Mouse (Mus musculus) heart, embryonic 16.5 days (tissue): ENCODE results near the gene Tspear. TPM values are rescaled to one million over a fixed set of nuclear protein-coding genes. Genes with fewer than 3 reads are reported as not detected.

Experiments used
- ATAC-seq: fragments of 200-750 bp; cut with Nextera tagmentation; replicated peaks from 2 replicates; pipeline ENCODE4 v1.8.0; 2017; ENCODE audit warnings: moderate number of reproducible peaks; ENCODE audit not compliant: insufficient read depth, low FRiP score; ENCODE audit errors: extremely low read depth
- H3K27ac ChIP-seq: fragments of 300-500 bp; sonication (generic); 2 replicates; pipeline ENCODE4 v1.5.1; 2014; ENCODE audit warnings: mild to moderate bottlenecking, low read length, control low read depth, moderate library complexity
- H3K27me3 ChIP-seq: fragments of 300-500 bp; sonication (generic); 2 replicates; pipeline ENCODE4 v1.6.1; 2014; ENCODE audit warnings: low read length, mixed read lengths; ENCODE audit not compliant: control insufficient read depth, insufficient read depth
- H3K36me3 ChIP-seq: fragments of 300-500 bp; sonication (generic); 2 replicates; pipeline ENCODE4 v1.6.1; 2014; ENCODE audit not compliant: control insufficient read depth, insufficient read depth
- H3K4me1 ChIP-seq: fragments of 300-500 bp; sonication (generic); 2 replicates; pipeline ENCODE4 v1.6.1; 2014; ENCODE audit warnings: low read length, mixed read lengths; ENCODE audit not compliant: control insufficient read depth, insufficient read depth
- H3K4me2 ChIP-seq: fragments of 300-500 bp; sonication (generic); 2 replicates; pipeline ENCODE4 v1.6.1; 2014; ENCODE audit warnings: low read depth, mild to moderate bottlenecking, control low read depth, low read length
- H3K4me3 ChIP-seq: fragments of 300-500 bp; sonication (generic); 2 replicates; pipeline ENCODE4 v1.5.1; 2014; ENCODE audit warnings: mild to moderate bottlenecking, control low read depth, low read length
- H3K9ac ChIP-seq: fragments of 300-500 bp; sonication (generic); 2 replicates; pipeline ENCODE4 v1.6.1; 2014; ENCODE audit warnings: low read length, control low read depth
- H3K9me3 ChIP-seq: fragments of 300-500 bp; sonication (generic); replicated peaks from 2 replicates; pipeline ENCODE4 v1.6.1; 2016; ENCODE audit warnings: low read length; ENCODE audit not compliant: control insufficient read depth
- WGBS: fragments of 180-500 bp; shearing (Covaris S2); extraction: QIAGEN DNeasy Blood & Tissue Kit; methylation state at CpG from one replicate; pipeline ENCODE4 v1.1.7; 2014; 5-methylcytosine and 5-hydroxymethylcytosine counted together
- polyA plus RNA-seq: library from polyadenylated mRNA; unstranded; fragments of >200 nt; fragmentation: Nextera tagmentation; extraction: Ambion mirVana; gene quantifications from 2 replicates; pipeline ENCODE4 v1.2.1, GENCODE M21; 2015

Gene Tspear
- polyA plus RNA-seq, 1 experiment from 2014 or later: 0.28 TPM

DNA sequence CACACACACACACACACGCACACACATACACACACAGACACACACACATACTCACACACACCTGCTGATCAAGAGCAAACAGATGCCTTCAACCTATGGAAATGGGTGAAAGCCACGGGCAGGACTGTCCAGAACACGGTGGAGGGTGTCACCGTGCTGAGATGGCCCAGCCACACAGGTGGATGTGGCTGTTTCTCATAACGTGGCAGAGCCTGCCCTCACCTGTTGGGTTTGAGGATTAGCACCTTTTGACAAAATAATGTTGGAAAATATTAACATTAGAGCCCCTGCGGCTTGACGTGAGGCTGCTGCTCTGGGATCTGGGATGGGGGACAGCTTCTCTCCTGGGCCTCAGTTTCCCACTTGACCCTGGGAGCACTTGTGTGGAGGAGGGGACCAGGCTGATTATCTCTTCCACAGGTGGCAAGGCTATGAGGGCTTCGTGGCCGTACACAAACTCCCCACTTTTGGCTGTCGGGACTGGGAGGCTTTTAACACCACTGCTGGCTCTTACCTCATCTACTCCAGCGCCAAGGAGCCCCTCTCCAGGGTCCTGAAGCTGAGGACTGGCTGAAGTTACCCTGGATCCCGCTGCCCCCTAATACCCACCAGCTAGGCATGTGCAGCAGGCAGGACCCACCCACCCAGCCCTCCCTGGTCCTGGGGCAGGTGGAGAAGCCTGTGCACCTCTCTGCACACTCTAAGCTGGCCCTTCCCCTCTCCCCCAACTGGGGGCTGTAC lies 199.8 kb downstream of the Tspear start:
- Histone ChIP-seq H3K27ac (no peak overlapping the region), H3K27me3 (0 out of 2 replicates have a peak, but pooled peaks cover 2% of the 10 kb centered on the region), H3K9me3 (peaks cover 5% of the 10 kb centered on the region; the same call in 1 of the 2 replicates), H3K4me2 (no peak overlapping the region), H3K4me1 (no peaks in the 10 kb centered on the region), H3K9ac (no peak overlapping the region), H3K36me3 (no peaks in the 10 kb centered on the region), H3K4me3 (no peak overlapping the region)
- ATAC-seq: no peak
- WGBS: 49% methylated on average over 12 of the region's 12 CpGs

DNA sequence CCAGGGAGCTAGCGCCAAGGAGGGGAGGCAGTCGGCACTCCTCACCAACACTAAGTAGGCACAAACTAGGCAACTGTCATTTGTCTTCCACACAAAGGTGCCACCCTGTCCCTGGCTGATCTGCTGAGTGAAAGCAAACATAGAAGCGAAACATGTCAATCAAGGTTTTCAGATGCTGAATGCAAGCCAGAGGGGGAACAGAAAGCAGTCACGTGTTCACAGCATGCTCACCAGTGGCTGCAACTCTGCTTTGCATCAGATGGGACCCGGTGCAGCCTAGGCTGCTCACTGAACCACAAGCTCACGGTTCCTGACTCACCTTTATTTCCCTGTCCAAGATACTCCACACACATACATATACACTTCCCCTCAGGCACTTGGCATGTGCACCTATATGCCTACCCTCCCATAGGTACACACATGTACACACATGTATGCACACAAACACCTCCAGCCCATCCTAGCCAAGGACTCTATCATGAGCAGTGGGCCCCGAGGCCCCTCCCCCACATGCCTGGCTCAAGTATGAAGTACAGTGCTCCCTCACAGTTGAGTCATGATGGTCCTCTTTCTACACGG lies 204.7 kb downstream of the Tspear start:
- Histone ChIP-seq H3K27me3 (0 out of 2 replicates have a peak, but pooled peaks cover under 1% of the 10 kb centered on the region), H3K4me2 (no peak overlapping the region), H3K9ac (no peak overlapping the region), H3K4me1 (no peaks in the 10 kb centered on the region), H3K9me3 (peaks cover 5% of the 10 kb centered on the region; the same call in 1 of the 2 replicates), H3K27ac (no peak overlapping the region), H3K36me3 (no peaks in the 10 kb centered on the region), H3K4me3 (no peak overlapping the region)
- no peak for ATAC-seq
- 77% methylated on average over 8 of the region's 8 CpGs for WGBS

DNA sequence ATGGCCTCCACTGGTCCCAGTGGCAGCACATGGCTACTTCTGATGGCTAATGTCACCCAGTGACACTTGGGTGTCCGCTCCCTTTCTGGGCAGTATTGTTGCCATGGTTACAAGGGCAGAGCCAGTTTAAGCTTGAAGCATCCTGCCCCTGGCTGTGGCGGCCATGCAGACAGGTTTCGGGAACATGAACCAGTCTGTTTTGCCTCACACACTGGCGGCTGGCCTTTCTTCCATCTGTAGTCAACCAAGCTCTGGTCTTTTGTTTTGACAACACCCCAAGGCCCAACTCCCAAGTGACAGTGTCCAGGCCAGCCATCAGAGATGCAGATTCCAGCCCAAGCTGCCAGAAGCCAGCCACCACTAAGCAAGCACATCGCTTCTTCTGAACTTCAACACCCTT lies 209.2 kb downstream of the Tspear start:
- no peak overlapping the region for H3K27ac ChIP-seq
- no peaks in the 10 kb centered on the region for H3K36me3 ChIP-seq
- H3K4me1 ChIP-seq: no peaks in the 10 kb centered on the region
- WGBS: 51% methylated on average over 5 of the region's 5 CpGs
- no peak overlapping the region for H3K4me2 ChIP-seq
- no peaks in the 10 kb centered on the region for H3K9me3 ChIP-seq
- H3K27me3 ChIP-seq: no peaks in the 10 kb centered on the region
- ATAC-seq: no peak
- no peak overlapping the region for H3K4me3 ChIP-seq
- H3K9ac ChIP-seq: no peak overlapping the region

DNA sequence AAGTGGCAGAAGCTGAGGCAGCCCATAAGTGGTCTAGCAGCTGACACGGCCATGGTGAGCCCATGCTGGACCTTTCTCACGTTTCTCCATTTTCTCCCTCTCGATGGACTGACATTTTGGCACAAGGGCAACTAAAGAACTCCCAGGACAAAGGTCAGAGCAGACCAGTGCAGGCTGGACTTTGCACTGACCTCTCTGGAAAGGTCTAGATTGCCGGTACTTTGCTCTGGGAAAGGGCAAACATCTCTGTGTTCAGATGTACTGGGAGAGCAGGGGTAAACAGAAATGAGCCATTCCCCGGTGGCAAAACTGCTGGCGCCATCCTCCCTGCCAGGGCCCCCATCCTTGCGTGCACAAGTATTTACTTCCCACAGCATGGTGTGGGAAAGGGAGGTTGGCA lies 213.8 kb downstream of the Tspear start:
- Histone ChIP-seq H3K9ac (no peak overlapping the region), H3K36me3 (no peaks in the 10 kb centered on the region), H3K27ac (no peak overlapping the region), H3K4me3 (no peak overlapping the region), H3K4me2 (no peak overlapping the region), H3K9me3 (no peaks in the 10 kb centered on the region), H3K4me1 (peaks cover 10% of the 10 kb centered on the region), H3K27me3 (peaks cover 12% of the 10 kb centered on the region)
- 76% methylated on average over 7 of the region's 7 CpGs for WGBS
- no peak for ATAC-seq

DNA sequence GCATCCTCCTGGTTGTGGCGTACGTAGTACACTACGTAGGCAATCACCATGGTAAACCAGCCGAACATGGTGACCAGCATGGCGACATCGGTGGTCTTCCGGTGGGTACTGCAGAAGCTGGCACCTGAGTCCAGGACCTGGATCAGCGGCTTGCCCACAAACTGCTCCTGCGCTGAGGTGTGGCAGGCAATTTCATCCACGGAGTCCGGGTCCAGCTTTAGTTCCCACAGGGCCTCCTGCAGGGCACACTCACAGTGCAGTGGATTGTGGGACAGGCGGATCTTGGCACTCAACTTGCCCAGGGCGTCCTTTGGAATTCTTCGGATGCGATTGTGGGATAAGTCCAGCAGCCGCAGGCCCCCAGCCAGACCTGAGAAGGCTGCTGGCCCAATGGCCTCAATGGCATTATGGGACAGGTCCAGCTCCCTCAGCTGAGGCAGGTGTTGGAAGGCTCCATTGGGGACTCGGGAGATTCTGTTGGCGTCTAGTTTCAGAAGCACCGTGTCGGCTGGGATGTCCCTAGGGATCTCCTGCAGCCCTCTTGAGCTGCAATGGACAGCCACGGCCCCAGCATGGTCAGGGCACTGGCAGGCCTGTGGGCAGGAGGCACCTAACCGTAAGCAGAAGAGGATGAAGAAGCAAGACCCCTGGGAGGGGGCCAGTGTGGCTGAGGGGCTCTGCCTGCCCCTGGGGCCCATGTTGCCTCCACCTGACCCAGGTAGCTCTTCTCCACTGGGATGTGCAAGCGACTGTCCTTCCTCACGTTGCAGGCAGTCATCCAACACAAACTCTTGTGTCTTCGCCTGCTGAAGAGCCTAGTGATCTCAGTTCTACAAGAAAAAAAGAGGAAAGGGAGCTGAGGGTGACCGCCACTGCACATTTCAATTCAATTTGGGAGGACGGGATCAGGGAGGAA lies 214.8 kb downstream of the Tspear start:
- Histone ChIP-seq H3K4me1 (peaks cover 10% of the 10 kb centered on the region), H3K36me3 (no peaks in the 10 kb centered on the region), H3K9ac (no peak overlapping the region), H3K9me3 (no peaks in the 10 kb centered on the region), H3K27me3 (peaks cover 12% of the 10 kb centered on the region), H3K27ac (no peak overlapping the region), H3K4me3 (no peak overlapping the region), H3K4me2 (no peak overlapping the region)
- ATAC-seq: no peak
- 84% methylated on average over 27 of the region's 27 CpGs for WGBS

DNA sequence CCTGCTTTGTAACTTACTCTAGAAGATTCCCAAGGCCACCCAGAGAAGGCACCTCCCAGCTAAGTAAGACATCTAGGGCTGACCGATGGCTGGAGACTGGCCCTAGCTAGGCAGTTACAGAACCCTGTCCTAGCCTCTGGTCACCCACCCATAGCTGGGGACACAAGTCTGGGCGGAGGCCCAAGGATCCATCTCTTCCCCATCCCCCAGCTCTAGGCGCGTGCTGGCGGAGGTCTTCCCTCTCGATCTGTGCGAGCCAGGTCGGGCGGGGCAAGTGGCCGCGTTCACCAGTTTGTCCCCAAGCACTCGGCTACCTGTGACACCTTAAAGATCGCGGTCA lies 215.5 kb downstream of the Tspear start:
- Histone ChIP-seq H3K36me3 (no peaks in the 10 kb centered on the region), H3K27me3 (peaks cover 12% of the 10 kb centered on the region), H3K9ac (peak overlapping the region; percentile 67), H3K27ac (no peak overlapping the region), H3K4me2 (peak overlapping the region; percentile 77), H3K4me1 (peaks cover 10% of the 10 kb centered on the region), H3K9me3 (no peaks in the 10 kb centered on the region), H3K4me3 (peak overlapping the region; percentile 59)
- no peak for ATAC-seq
- 5% methylated on average over 14 of the region's 14 CpGs for WGBS

DNA sequence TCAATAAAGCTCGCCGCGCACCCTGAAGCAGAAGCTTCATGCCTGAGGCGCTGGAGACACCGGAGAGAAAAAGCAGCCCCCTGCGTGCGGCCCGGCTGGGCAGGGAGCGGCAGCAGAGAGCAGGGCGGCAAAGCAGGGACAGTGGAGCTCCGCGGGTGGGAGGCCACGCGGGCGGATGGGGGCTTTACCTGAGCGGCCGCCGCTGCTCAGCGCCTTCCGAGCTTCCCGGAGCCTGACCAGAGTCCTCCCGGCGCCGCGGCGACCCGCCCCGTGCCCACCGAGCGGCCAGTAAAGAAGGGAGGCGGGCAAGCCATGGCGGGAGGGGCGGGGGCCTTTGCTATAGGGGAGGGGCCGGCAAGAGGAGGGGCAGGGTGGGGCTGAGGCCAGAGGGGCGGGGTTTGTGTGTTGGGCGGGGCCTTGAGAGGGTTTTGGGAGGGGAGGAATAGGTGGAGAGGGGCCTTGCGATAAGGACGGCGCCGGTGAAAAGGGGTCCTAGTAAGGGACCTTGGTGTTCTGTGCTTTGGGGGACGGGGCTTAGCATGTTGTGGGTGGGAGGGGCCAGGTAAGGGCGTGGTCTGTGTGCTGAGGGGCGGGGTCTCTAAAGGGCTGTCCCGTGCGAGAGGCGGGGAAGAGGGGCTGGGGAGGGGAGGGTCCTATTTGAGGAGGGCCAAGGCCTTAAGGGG lies 216.0 kb downstream of the Tspear start, which contains the start of gene Lrrc3:
Gene Lrrc3, minus strand, starts transcription at position 326 of the 683 bp plus-strand sequence.
- H3K9me3 ChIP-seq: no peaks in the 10 kb centered on the region
- H3K4me2 ChIP-seq: peak within 1 kb of the TSS; percentile 77
- ATAC-seq: peak; percentile 68
- no peak within 1 kb of the TSS for H3K27ac ChIP-seq
- H3K4me1 ChIP-seq: peaks cover 10% of the 10 kb centered on the region
- peak within 1 kb of the TSS; percentile 59 for H3K4me3 ChIP-seq
- 2% methylated on average over 46 of the region's 46 CpGs for WGBS
- no peaks in the 10 kb centered on the region for H3K36me3 ChIP-seq
- H3K27me3 ChIP-seq: peaks cover 12% of the 10 kb centered on the region
- peak within 1 kb of the TSS; percentile 67 for H3K9ac ChIP-seq

DNA sequence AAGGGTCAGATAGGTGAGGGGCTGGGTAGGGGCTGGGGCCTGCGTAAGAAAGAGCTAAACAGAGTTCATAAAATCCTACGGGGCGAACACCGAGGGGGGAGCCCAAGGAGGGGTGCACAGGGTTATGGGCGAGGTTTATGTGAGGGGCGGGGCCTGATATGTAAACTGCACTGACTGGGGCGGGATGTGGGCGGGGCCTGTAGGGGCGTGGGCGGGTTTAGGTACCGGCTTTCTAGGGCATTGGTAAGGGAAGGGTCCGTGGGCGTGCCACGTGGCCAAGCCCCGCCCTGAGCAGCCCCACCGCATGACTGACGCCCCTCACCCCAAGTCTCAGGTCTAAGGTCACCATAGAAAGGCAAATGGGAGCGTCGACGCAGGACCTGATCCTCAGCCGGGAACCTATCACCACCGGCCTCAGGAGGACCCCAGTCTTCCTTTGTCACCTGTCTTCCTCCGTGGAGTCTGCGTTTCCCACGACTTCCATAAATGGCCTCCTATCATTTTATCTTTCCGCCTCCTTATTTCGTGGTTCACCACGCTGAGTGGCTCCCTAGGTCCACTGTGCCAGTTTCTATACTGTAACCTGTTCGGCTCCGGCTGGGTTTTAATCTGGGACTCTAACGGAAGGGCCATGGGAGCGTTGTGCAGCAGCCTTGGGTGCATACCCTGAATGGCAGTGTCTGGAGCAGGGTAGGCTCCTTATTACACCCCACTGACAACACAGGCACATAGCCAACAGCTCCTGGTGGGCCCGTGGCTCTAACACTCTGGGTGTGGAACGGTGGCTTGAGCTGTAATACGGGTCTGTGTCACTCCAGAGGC lies 216.7 kb downstream of the Tspear start:
- H3K9ac ChIP-seq: no peak overlapping the region; the same call in 1 of the 2 replicates
- peaks cover 3% of the 10 kb centered on the region for H3K9me3 ChIP-seq
- WGBS: 5% methylated on average over 34 of the region's 35 CpGs
- H3K27me3 ChIP-seq: peaks cover 12% of the 10 kb centered on the region
- H3K36me3 ChIP-seq: no peaks in the 10 kb centered on the region
- peak; percentile 51 for ATAC-seq
- H3K27ac ChIP-seq: no peak overlapping the region
- H3K4me3 ChIP-seq: peak overlapping the region; percentile 59
- H3K4me1 ChIP-seq: peaks cover 10% of the 10 kb centered on the region
- peak overlapping the region; percentile 77 for H3K4me2 ChIP-seq
